Comparison of ENCODE assay signal across 25 mouse cellular contexts in the genomic region with DNA sequence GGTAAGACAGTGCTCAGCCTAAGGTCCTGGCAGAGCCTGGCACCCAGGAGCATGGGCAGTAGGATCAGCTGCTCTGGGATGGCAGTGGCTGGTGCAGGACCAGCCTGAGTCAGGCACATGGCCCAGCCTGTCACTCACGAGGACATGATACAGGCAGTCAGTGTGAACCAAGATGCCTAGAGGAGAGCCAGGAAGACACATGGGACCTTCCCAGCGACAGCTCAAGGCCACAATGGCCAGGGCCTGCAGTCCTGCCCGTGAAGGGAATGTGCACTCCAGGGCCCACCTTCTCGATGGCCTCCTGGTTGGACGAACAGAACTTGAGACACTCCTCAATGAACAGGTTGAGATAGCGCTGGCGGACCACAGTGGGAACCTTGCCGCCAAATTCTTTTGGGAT. TPM values are rescaled to one million over a fixed set of nuclear protein-coding genes. Genes with fewer than 3 reads are reported as not detected.
DNase-seq lines count a peak whose midpoint lies in the region; ATAC-seq and TF ChIP-seq lines count a peak whose summit lies in the region.
"Had no signal": no experiment of that assay in that cellular context is flagged by ENCODE, and none has a peak within 500 bp of the region (broad histone marks: within the 10 kb centered on the region; RNA-seq: fewer than 3 reads in every experiment).

No protein-coding gene starts in this region.

- no peak overlapping the region for H3K4me2 ChIP-seq in liver, embryonic 12.5 days
- no peak overlapping the region for H3K4me2 ChIP-seq in liver, postnatal 0 days (ENCODE audit: low read depth, low read length)
- H3K4me2 ChIP-seq: embryonic facial prominence, embryonic 13.5 days; embryonic facial prominence, embryonic 15.5 days; forebrain, embryonic 12.5 days had no signal

- H3K4me3 ChIP-seq in liver, embryonic 12.5 days = no peak overlapping the region
- no peak overlapping the region for H3K4me3 ChIP-seq in liver, postnatal 0 days (ENCODE audit: low read depth, low read length)
- peak overlapping the region; percentile 13; the same call in 1 of the 2 replicates for H3K4me3 ChIP-seq in G1E (ENCODE audit: low read depth, low read length)
- H3K4me3 ChIP-seq: embryonic facial prominence, embryonic 13.5 days; embryonic facial prominence, embryonic 15.5 days; erythroblast, embryonic 14.5 days; forebrain, embryonic 10.5 days; forebrain, embryonic 12.5 days had no signal

- peak; percentile 63 to 74 for DNase-seq in adrenal gland, adult (ENCODE audit: inconsistent age in 2 of 2, low spot score in 1 of 2)
- DNase-seq in adrenal gland, postnatal 4 days (ENCODE audit: low spot score in 2 of 2) = no peak
- peak; percentile 36 for DNase-seq in adrenal gland, postnatal 10 days
- DNase-seq in adrenal gland, adult 8-10 months = no peak
- DNase-seq in liver, postnatal 0 days = no peak
- no peak for DNase-seq in G1E (ENCODE audit: low spot score)
- DNase-seq: B cell, adult 2 months; cerebellum, adult 11 months; cerebellum, adult 18-20 months; cerebellum, adult 8-10 months; cerebellum, postnatal 36 days; embryo, embryonic 11 days had no signal

- H3K27me3 ChIP-seq in liver, embryonic 12.5 days (replicated peaks) = no peaks in the 10 kb centered on the region
- no peaks in the 10 kb centered on the region for H3K27me3 ChIP-seq in liver, postnatal 0 days (ENCODE audit: insufficient read depth, low read length)
- no peaks in the 10 kb centered on the region for H3K27me3 ChIP-seq in G1E (ENCODE audit: insufficient read depth, low read length)
- H3K27me3 ChIP-seq: CH12.LX; embryonic facial prominence, embryonic 13.5 days; embryonic facial prominence, embryonic 15.5 days; forebrain, embryonic 12.5 days had no signal

- H3K9ac ChIP-seq in liver, embryonic 12.5 days = no peak overlapping the region
- no peak overlapping the region for H3K9ac ChIP-seq in liver, postnatal 0 days (replicated peaks)
- H3K9ac ChIP-seq: embryonic facial prominence, embryonic 13.5 days; embryonic facial prominence, embryonic 15.5 days; forebrain, embryonic 12.5 days had no signal

- no peak for ATAC-seq in liver, embryonic 12.5 days
- no peak for ATAC-seq in liver, postnatal 0 days
- no peak for ATAC-seq in G1E (ENCODE audit: extremely low read depth, insufficient number of reproducible peaks, low FRiP score, poor library complexity, severe bottlenecking)
- ATAC-seq: CD4-positive, CD25-positive, alpha-beta regulatory T cell, adult 4 months; forebrain, embryonic 14.5 days; forebrain, embryonic 16.5 days had no signal

- no peak for TF ChIP-seq CTCF in liver, postnatal 0 days (IDR thresholded peaks at IDR 0.05; ENCODE audit: low read depth)
- no peak for TF ChIP-seq CTCF in G1E (IDR thresholded peaks at IDR 0.05; ENCODE audit: low read depth, low read length)

- 83% methylated on average over 8 of the region's 8 CpGs for WGBS in liver, embryonic 12.5 days (ENCODE audit: insufficient replicate concordance)
- WGBS in liver, postnatal 0 days (ENCODE audit: insufficient replicate concordance) = 85% methylated on average over 8 of the region's 8 CpGs

- no peak for TF ChIP-seq EP300 in liver, postnatal 0 days (IDR thresholded peaks at IDR 0.05; ENCODE audit: low read depth)

- H3K36me3 ChIP-seq in liver, embryonic 12.5 days = peaks cover 100% of the 10 kb centered on the region
- peaks cover 84% of the 10 kb centered on the region for H3K36me3 ChIP-seq in liver, postnatal 0 days (replicated peaks; ENCODE audit: insufficient read depth, low read length)
- peaks cover 100% of the 10 kb centered on the region for H3K36me3 ChIP-seq in G1E (replicated peaks)

- no peaks in the 10 kb centered on the region for H3K9me3 ChIP-seq in liver, embryonic 12.5 days (replicated peaks)
- H3K9me3 ChIP-seq in liver, postnatal 0 days (ENCODE audit: low read length) = no peaks in the 10 kb centered on the region
- H3K9me3 ChIP-seq in G1E (replicated peaks) = no peaks in the 10 kb centered on the region
- H3K9me3 ChIP-seq: embryonic facial prominence, embryonic 13.5 days; embryonic facial prominence, embryonic 15.5 days; forebrain, embryonic 10.5 days; forebrain, embryonic 12.5 days had no signal

- peaks cover 48% of the 10 kb centered on the region for H3K4me1 ChIP-seq in liver, embryonic 12.5 days
- peaks cover 5% of the 10 kb centered on the region; the same call in 1 of the 2 replicates for H3K4me1 ChIP-seq in liver, postnatal 0 days (ENCODE audit: insufficient read depth)
- H3K4me1 ChIP-seq in G1E (ENCODE audit: insufficient read depth, low read depth, low read length) = peaks cover 26% of the 10 kb centered on the region
- H3K4me1 ChIP-seq: embryonic facial prominence, embryonic 13.5 days; embryonic facial prominence, embryonic 15.5 days had no signal

- 0 out of 2 replicates have a peak overlapping the region, but pooled peaks have one; percentile 42 for H3K27ac ChIP-seq in liver, embryonic 12.5 days
- H3K27ac ChIP-seq in liver, postnatal 0 days (ENCODE audit: low read depth) = no peak overlapping the region
- H3K27ac ChIP-seq: embryonic facial prominence, embryonic 13.5 days; embryonic facial prominence, embryonic 15.5 days; forebrain, embryonic 10.5 days; forebrain, embryonic 12.5 days had no signal

RNA-seq across cellular contexts. Expression of a gene that starts 6.7 kb away (rescaled TPM):
- total RNA-seq in adrenal gland, postnatal 4 days (2021) = under 1 TPM; 0.50 to 0.82 TPM
- total RNA-seq in adrenal gland, postnatal 10 days (2021) = under 1 TPM; 0.27 to 0.36 TPM
- 1 to 10 TPM; 1.2 to 3.0 (median 1.9) TPM for total RNA-seq in adrenal gland, adult 8-10 months (2022)
- polyA plus RNA-seq in liver, embryonic 12.5 days (2016; fragmentation: Nextera tagmentation; extraction: Ambion mirVana) = 0.02 and 0.08 TPM in 2 replicates
- not detected in 2 replicates for polyA plus RNA-seq in liver, postnatal 0 days (2015; fragmentation: Nextera tagmentation; extraction: Ambion mirVana)
- total RNA-seq in G1E (2014; fragmentation: Nextera tagmentation) (not detected in 2 replicates), G1E (2017) (0.05 and 0.06 TPM in 2 replicates)
- polyA plus RNA-seq in G1E (2012) = 0.02 TPM in 1 of 2 replicates, not detected in the other
- total RNA-seq: common myeloid progenitor, adult 5-6 weeks; MEL had no signal
- polyA plus RNA-seq: CD4-positive, CD25-positive, alpha-beta regulatory T cell, adult 4 months had no signal

RNA-seq across cellular contexts. Expression of a gene that starts 15.8 kb away (rescaled TPM):
- 10 to 100 TPM; 71.7 to 78.9 TPM for total RNA-seq in adrenal gland, postnatal 4 days (2021)
- 10 to 100 TPM; 31.9 to 44.5 TPM for total RNA-seq in adrenal gland, postnatal 10 days (2021)
- total RNA-seq in adrenal gland, adult 8-10 months (2022) = 10 to 100 TPM; 54.2 to 60.1 (median 57.0) TPM
- 23.2 and 23.9 TPM in 2 replicates for polyA plus RNA-seq in liver, embryonic 12.5 days (2016; fragmentation: Nextera tagmentation; extraction: Ambion mirVana)
- polyA plus RNA-seq in liver, postnatal 0 days (2015; fragmentation: Nextera tagmentation; extraction: Ambion mirVana) = 7.4 and 8.1 TPM in 2 replicates
- total RNA-seq in G1E (2014; fragmentation: Nextera tagmentation) (62.1 and 68.3 TPM in 2 replicates), G1E (2017) (10.9 and 14.3 TPM in 2 replicates)
- polyA plus RNA-seq in G1E (2012) = 148 and 173 TPM in 2 replicates

RNA-seq across cellular contexts. Expression of a gene that starts 31.5 kb away (rescaled TPM):
- total RNA-seq in adrenal gland, postnatal 4 days (2021) = 10 to 100 TPM; 14.2 to 16.5 TPM
- total RNA-seq in adrenal gland, postnatal 10 days (2021) = 10 to 100 TPM; 12.4 to 14.1 TPM
- 10 to 100 TPM; 12.7 to 15.4 (median 14.6) TPM for total RNA-seq in adrenal gland, adult 8-10 months (2022)
- polyA plus RNA-seq in liver, embryonic 12.5 days (2016; fragmentation: Nextera tagmentation; extraction: Ambion mirVana) = 24.0 and 24.7 TPM in 2 replicates
- polyA plus RNA-seq in liver, postnatal 0 days (2015; fragmentation: Nextera tagmentation; extraction: Ambion mirVana) = 6.1 and 6.5 TPM in 2 replicates
- 10.8 and 14.0 TPM in 2 replicates for total RNA-seq in G1E (2014; fragmentation: Nextera tagmentation)
- total RNA-seq in G1E (2017) = 6.1 and 8.1 TPM in 2 replicates
- 105 and 141 TPM in 2 replicates for polyA plus RNA-seq in G1E (2012)

RNA-seq across cellular contexts. Expression of a gene that starts 44.6 kb away (rescaled TPM):
- 100 to 1,000 TPM; 106 to 112 TPM for total RNA-seq in adrenal gland, postnatal 4 days (2021)
- 100 to 1,000 TPM; 108 to 113 TPM for total RNA-seq in adrenal gland, postnatal 10 days (2021)
- 100 to 1,000 TPM in 1 of 4 experiments, 10 to 100 TPM in 3; 97.0 to 101 (median 97.8) TPM for total RNA-seq in adrenal gland, adult 8-10 months (2022)
- 86.4 and 88.9 TPM in 2 replicates for polyA plus RNA-seq in liver, embryonic 12.5 days (2016; fragmentation: Nextera tagmentation; extraction: Ambion mirVana)
- polyA plus RNA-seq in liver, postnatal 0 days (2015; fragmentation: Nextera tagmentation; extraction: Ambion mirVana) = 50.2 and 59.3 TPM in 2 replicates
- total RNA-seq in G1E (2014; fragmentation: Nextera tagmentation) = 12.4 and 14.6 TPM in 2 replicates
- 37.8 and 44.0 TPM in 2 replicates for total RNA-seq in G1E (2017)
- 574 and 928 TPM in 2 replicates for polyA plus RNA-seq in G1E (2012)

RNA-seq across cellular contexts. Expression of a gene that starts 51.0 kb away (rescaled TPM):
- total RNA-seq in adrenal gland, postnatal 4 days (2021) = not detected
- not detected for total RNA-seq in adrenal gland, postnatal 10 days (2021)
- total RNA-seq in adrenal gland, adult 8-10 months (2022) = not detected
- polyA plus RNA-seq in liver, embryonic 12.5 days (2016; fragmentation: Nextera tagmentation; extraction: Ambion mirVana) = 0.29 and 0.33 TPM in 2 replicates
- polyA plus RNA-seq in liver, postnatal 0 days (2015; fragmentation: Nextera tagmentation; extraction: Ambion mirVana) = not detected in 2 replicates
- total RNA-seq in G1E (2014; fragmentation: Nextera tagmentation) (not detected in 2 replicates), G1E (2017) (0.06 and 0.11 TPM in 2 replicates)
- not detected in 2 replicates for polyA plus RNA-seq in G1E (2012)
- total RNA-seq: adrenal gland, postnatal 36 days; CH12.LX; common myeloid progenitor, adult 5-6 weeks; MEL had no signal
- polyA plus RNA-seq: CD4-positive, CD25-positive, alpha-beta regulatory T cell, adult 4 months; embryonic facial prominence, embryonic 13.5 days; embryonic facial prominence, embryonic 15.5 days; erythroblast, embryonic 14.5 days had no signal

Comparison
In these comparisons a context has a peak if more than half of its experiments do, and no peak if none do; other contexts are left out.
1. DNase-seq: peak in adrenal gland, adult (2 of 2) and adrenal gland, postnatal 10 days (single experiment); none in adrenal gland, postnatal 4 days (0 of 2), adrenal gland, adult 8-10 months (single experiment), liver, postnatal 0 days (single experiment) and G1E (single experiment).